Mouse (Mus musculus): ENCODE measurements around the gene Gna11. TPM values are rescaled to one million over a fixed set of nuclear protein-coding genes. Genes with fewer than 3 reads are reported as not detected.
A peak's percentile ranks its signal among the peaks of the same experiment; 100 is the strongest.

Gene Gna11
- polyA plus RNA-seq, 1 experiment from 2014 or later = 70.9 TPM

- WGBS = 89% methylated on average over 11 of the region's 11 CpGs
- Histone ChIP-seq H3K9me3 (no peaks in the 10 kb centered on the region), H3K4me2 (replicated peaks) (no peak overlapping the region), H3K4me1 (peaks cover 11% of the 10 kb centered on the region), H3K27ac (replicated peaks) (no peak overlapping the region), H3K4me3 (no peak overlapping the region), H3K27me3 (no peaks in the 10 kb centered on the region), H3K36me3 (peaks cover 69% of the 10 kb centered on the region), H3K9ac (replicated peaks) (no peak overlapping the region)
- no peak for ATAC-seq (ENCODE audit: low FRiP score, low read depth)
Measured at GRCm38 (mm10) chr10:81488081-81488480, 56.9 kb downstream of the Gna11 start.

- 80% methylated on average over 10 of the region's 10 CpGs for WGBS
- Histone ChIP-seq H3K4me2 (replicated peaks) (no peak overlapping the region), H3K27ac (replicated peaks) (no peak overlapping the region), H3K9ac (replicated peaks) (no peak overlapping the region), H3K27me3 (peaks cover 14% of the 10 kb centered on the region), H3K36me3 (peaks cover 54% of the 10 kb centered on the region), H3K4me3 (no peak overlapping the region), H3K9me3 (no peaks in the 10 kb centered on the region), H3K4me1 (peaks cover 23% of the 10 kb centered on the region)
- ATAC-seq (ENCODE audit: low FRiP score, low read depth) = no peak
Measured at GRCm38 (mm10) chr10:81486496-81486895, 58.5 kb downstream of the Gna11 start.

DNA sequence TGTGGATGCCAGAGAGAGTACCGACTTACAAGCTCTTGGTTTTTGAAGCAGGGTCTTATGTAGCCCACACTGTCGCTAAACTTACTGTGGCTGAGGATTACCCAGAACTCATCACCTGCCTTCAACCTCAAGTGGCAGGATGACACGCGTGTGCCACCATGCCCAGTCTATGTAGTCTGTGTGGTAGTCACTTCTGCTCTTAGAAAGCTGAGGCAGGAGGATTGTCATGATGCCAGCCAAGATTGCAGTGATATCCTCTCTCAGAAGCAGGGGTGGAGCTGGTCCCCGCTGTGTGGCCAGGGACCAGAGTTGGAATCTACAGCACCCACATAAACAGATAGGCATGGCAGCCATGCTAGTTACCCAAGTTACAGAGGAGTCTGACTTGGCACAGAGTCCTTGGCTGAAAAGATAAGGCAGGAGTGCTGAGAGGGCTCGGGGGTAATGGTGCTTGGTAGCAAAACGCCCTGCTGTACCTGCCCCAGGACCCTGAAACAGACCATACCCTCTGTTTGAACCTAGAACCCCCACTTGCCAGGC is 59.4 kb downstream of the Gna11 start:
- Histone ChIP-seq H3K27ac (replicated peaks) (peak overlapping the region; percentile 73), H3K9me3 (no peaks in the 10 kb centered on the region), H3K36me3 (peaks cover 44% of the 10 kb centered on the region), H3K4me2 (replicated peaks) (no peak overlapping the region), H3K4me3 (no peak overlapping the region), H3K4me1 (peaks cover 30% of the 10 kb centered on the region), H3K27me3 (peaks cover 23% of the 10 kb centered on the region), H3K9ac (replicated peaks) (no peak overlapping the region)
- no peak for ATAC-seq (ENCODE audit: low FRiP score, low read depth)
- WGBS = 77% methylated on average over 7 of the region's 7 CpGs

DNA sequence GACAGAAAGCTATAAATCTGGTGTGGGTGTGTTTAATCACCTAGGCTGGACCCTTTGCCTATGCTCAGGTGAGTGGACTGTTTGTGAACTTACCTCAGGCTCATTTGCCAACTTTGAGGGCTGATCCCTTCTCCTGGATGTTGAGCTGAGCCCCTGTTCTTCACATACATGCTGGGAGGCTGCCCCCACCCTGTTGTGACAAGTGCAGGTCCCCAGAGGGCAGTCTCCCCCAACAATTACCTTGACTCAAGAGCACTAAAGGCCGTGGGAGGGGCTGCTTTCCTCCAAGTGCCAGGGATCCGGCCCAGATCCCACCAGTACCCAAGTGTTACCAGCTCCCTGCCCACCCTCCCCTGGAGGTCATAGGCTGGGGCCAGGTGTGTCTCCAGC is 59.9 kb downstream of the Gna11 start:
- peaks cover 39% of the 10 kb centered on the region for H3K36me3 ChIP-seq
- peaks cover 28% of the 10 kb centered on the region for H3K27me3 ChIP-seq
- peaks cover 35% of the 10 kb centered on the region for H3K4me1 ChIP-seq
- no peak overlapping the region for H3K4me3 ChIP-seq
- 31% methylated on average over 2 of the region's 2 CpGs for WGBS
- ATAC-seq (ENCODE audit: low FRiP score, low read depth) = no peak
- H3K9ac ChIP-seq (replicated peaks) = 0 out of 2 replicates have a peak overlapping the region, but pooled peaks have one; percentile 4
- H3K27ac ChIP-seq (replicated peaks) = peak overlapping the region; percentile 73
- no peak overlapping the region for H3K4me2 ChIP-seq (replicated peaks)
- no peaks in the 10 kb centered on the region for H3K9me3 ChIP-seq

GRCm38 (mm10) chr10:81484441-81485059 is 60.4 kb downstream of the Gna11 start:
- no peaks in the 10 kb centered on the region for H3K9me3 ChIP-seq
- H3K27ac ChIP-seq (replicated peaks) = peak overlapping the region; percentile 73
- H3K27me3 ChIP-seq = peaks cover 31% of the 10 kb centered on the region
- 52% methylated on average over 6 of the region's 6 CpGs for WGBS
- peak overlapping the region; percentile 1; the same call in 1 of the 2 replicates for H3K4me2 ChIP-seq (replicated peaks)
- peaks cover 34% of the 10 kb centered on the region for H3K36me3 ChIP-seq
- peaks cover 39% of the 10 kb centered on the region for H3K4me1 ChIP-seq
- ATAC-seq (ENCODE audit: low FRiP score, low read depth) = no peak; the same call in 1 of the 2 replicates
- H3K4me3 ChIP-seq = no peak overlapping the region
- H3K9ac ChIP-seq (replicated peaks) = 0 out of 2 replicates have a peak overlapping the region, but pooled peaks have one; percentile 4

DNA sequence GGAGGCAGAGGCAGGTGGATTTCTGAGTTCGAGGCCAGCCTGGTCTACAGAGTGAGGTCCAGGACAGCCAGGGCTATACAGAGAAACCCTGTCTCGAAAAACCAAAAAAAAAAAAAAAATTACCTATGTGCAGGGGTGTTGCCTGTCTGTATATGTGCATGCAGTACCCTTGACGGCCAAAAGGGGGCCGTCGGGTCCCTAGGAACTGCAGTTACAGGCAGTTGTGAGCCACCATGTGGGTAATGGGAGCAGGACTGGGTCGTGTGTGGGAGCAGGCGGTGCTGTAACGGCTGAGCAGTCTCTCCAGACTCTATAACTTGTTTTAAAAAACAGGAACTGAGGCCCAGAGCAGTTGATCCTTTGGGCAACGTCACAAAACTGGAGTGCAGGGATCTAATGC is 61.0 kb downstream of the Gna11 start:
- Histone ChIP-seq H3K36me3 (peaks cover 28% of the 10 kb centered on the region), H3K9me3 (no peaks in the 10 kb centered on the region), H3K9ac (replicated peaks) (no peak overlapping the region), H3K4me3 (no peak overlapping the region), H3K4me2 (replicated peaks) (no peak overlapping the region), H3K27ac (replicated peaks) (peak overlapping the region; percentile 73), H3K27me3 (peaks cover 32% of the 10 kb centered on the region), H3K4me1 (peaks cover 39% of the 10 kb centered on the region)
- WGBS = 19% methylated on average over 9 of the region's 9 CpGs
- no peak for ATAC-seq (ENCODE audit: low FRiP score, low read depth)

DNA sequence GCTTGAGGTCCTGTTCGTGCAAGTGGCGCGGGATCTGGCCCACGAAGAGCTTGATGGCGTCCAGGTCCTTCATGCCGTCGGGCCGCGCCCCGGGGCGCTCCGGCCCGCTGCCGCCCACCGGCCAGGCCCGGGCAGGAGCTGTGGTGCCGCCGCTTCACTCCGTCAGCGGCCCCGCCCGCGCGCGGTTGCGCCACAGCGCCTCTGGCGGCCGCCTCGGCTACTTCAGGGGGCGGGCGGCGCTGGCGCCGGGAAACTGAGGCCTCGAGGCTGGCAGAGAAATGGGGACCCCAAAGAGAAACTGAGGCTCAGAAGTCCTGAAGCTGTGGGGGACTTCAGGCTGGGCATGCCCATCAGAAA is 62.5 kb downstream of the Gna11 start, which contains the start of gene Celf5:
Gene Celf5 (minus strand): TSS at position 177 of the 357 bp plus-strand sequence.
- Histone ChIP-seq H3K9me3 (no peaks in the 10 kb centered on the region), H3K27ac (replicated peaks) (peak within 1 kb of the TSS; percentile 73), H3K4me1 (peaks cover 46% of the 10 kb centered on the region), H3K4me2 (replicated peaks) (peak within 1 kb of the TSS; percentile 63), H3K27me3 (peaks cover 46% of the 10 kb centered on the region), H3K4me3 (peak within 1 kb of the TSS; percentile 62), H3K36me3 (peaks cover 14% of the 10 kb centered on the region), H3K9ac (replicated peaks) (peak within 1 kb of the TSS; percentile 83)
- peak; percentile 63 for ATAC-seq (ENCODE audit: low FRiP score, low read depth)
- 1% methylated on average over 35 of the region's 36 CpGs for WGBS

DNA sequence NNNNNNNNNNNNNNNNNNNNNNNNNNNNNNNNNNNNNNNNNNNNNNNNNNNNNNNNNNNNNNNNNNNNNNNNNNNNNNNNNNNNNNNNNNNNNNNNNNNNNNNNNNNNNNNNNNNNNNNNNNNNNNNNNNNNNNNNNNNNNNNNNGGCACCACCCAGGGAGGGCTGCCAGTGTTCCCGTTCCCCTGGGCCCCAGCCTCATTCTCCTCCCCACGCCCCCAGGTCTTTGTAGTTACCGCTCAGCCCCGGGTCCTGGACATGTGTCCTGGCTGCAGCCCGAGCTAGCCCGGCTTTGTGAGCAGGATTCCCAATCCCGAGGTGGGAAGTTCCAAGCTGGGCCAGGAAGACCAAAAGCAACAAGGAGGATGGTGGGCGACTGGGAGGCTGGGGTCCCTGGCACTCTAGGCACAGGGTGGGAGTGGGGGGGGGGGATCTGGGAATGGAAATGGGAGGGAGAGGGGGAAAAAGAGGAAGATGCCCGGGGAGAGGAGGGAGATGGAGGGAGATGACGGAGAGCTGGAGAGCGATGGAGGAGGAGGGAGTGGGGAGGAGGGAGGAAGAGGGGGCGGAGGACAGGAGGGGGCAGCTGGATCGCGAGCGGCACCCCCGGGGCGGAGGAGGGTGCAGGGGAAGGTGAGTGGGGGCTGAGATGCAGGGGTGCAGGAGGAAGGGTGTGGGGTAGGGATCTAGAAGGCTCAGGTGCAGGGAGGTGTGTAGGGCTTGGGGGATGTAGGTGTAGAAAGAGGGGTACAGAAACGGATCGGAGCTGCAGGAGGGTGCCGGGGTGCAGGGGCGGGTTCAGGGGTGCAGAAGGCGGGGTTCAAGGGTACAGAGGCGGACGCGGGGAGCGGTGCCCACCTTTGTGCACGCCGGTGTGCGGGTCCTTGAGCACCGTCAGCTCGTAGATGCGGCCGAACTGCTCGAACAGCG is 63.1 kb downstream of the Gna11 start:
- Histone ChIP-seq H3K4me3 (peak overlapping the region; percentile 62), H3K27ac (replicated peaks) (peak overlapping the region; percentile 73), H3K4me1 (peaks cover 52% of the 10 kb centered on the region), H3K9ac (replicated peaks) (peak overlapping the region; percentile 83), H3K4me2 (replicated peaks) (peak overlapping the region; percentile 63), H3K27me3 (peaks cover 53% of the 10 kb centered on the region), H3K9me3 (no peaks in the 10 kb centered on the region), H3K36me3 (peaks cover 7% of the 10 kb centered on the region)
- 2% methylated on average over 35 of the region's 35 CpGs for WGBS
- ATAC-seq (ENCODE audit: low FRiP score, low read depth) = peak; percentile 21

Small RNA genes lying within 50 kb of the gene (microRNA-seq; reads per million reads assigned to microRNA genes)
- gene Gm25595 = not detected

Other genes starting within 250 kb of the Gna11 start
- gene Cactin, start 224.1 kb downstream of the Gna11 start, polyA plus RNA-seq (2016; fragmentation: Nextera tagmentation; extraction: Ambion mirVana) = 58.8 and 60.5 TPM in 2 replicates
- 3.7 and 4.4 TPM in 2 replicates for gene Tbxa2r, start 216.5 kb downstream of the Gna11 start, polyA plus RNA-seq (2016; fragmentation: Nextera tagmentation; extraction: Ambion mirVana)
- gene Gipc3, start 201.9 kb downstream of the Gna11 start, polyA plus RNA-seq (2016; fragmentation: Nextera tagmentation; extraction: Ambion mirVana) = not detected in 2 replicates
- 90.8 and 97.9 TPM in 2 replicates for gene Hmg20b, start 194.7 kb downstream of the Gna11 start, polyA plus RNA-seq (2016; fragmentation: Nextera tagmentation; extraction: Ambion mirVana)
- gene Mfsd12, start 187.7 kb downstream of the Gna11 start, polyA plus RNA-seq (2016; fragmentation: Nextera tagmentation; extraction: Ambion mirVana) = 12.0 and 13.7 TPM in 2 replicates
- gene 4930404N11Rik, start 179.4 kb downstream of the Gna11 start, polyA plus RNA-seq (2016; fragmentation: Nextera tagmentation; extraction: Ambion mirVana) = 0.34 and 0.92 TPM in 2 replicates
- gene Fzr1, start 166.7 kb downstream of the Gna11 start, polyA plus RNA-seq (2016; fragmentation: Nextera tagmentation; extraction: Ambion mirVana) = 135 and 139 TPM in 2 replicates
- gene Dohh, start 160.8 kb downstream of the Gna11 start, polyA plus RNA-seq (2016; fragmentation: Nextera tagmentation; extraction: Ambion mirVana) = 63.5 and 67.2 TPM in 2 replicates
- 4.2 and 5.5 TPM in 2 replicates for gene Gm48551, start 160.7 kb downstream of the Gna11 start, polyA plus RNA-seq (2016; fragmentation: Nextera tagmentation; extraction: Ambion mirVana)
- 0.50 and 2.3 TPM in 2 replicates for gene Gm48552, start 156.2 kb downstream of the Gna11 start, polyA plus RNA-seq (2016; fragmentation: Nextera tagmentation; extraction: Ambion mirVana)
- gene Smim24, start 152.1 kb downstream of the Gna11 start, polyA plus RNA-seq (2016; fragmentation: Nextera tagmentation; extraction: Ambion mirVana) = 2.1 and 2.8 TPM in 2 replicates
- gene Nfic, start 89.6 kb downstream of the Gna11 start, polyA plus RNA-seq (2016; fragmentation: Nextera tagmentation; extraction: Ambion mirVana) = 14.7 and 19.7 TPM in 2 replicates
- 37.1 and 44.4 TPM in 2 replicates for gene Celf5, start 62.5 kb downstream of the Gna11 start, polyA plus RNA-seq (2016; fragmentation: Nextera tagmentation; extraction: Ambion mirVana)
- 66.9 and 68.3 TPM in 2 replicates for gene Ncln, start 48.8 kb downstream of the Gna11 start, polyA plus RNA-seq (2016; fragmentation: Nextera tagmentation; extraction: Ambion mirVana)
- 0.41 and 0.77 TPM in 2 replicates for gene S1pr4, start 45.1 kb downstream of the Gna11 start, polyA plus RNA-seq (2016; fragmentation: Nextera tagmentation; extraction: Ambion mirVana)
- gene Gna15, start 21.0 kb downstream of the Gna11 start, polyA plus RNA-seq (2016; fragmentation: Nextera tagmentation; extraction: Ambion mirVana) = 0.58 and 1.0 TPM in 2 replicates
- gene Aes, start 14.3 kb upstream of the Gna11 start, polyA plus RNA-seq (2016; fragmentation: Nextera tagmentation; extraction: Ambion mirVana) = 524 and 532 TPM in 2 replicates
- gene Tle2, start 29.4 kb upstream of the Gna11 start, polyA plus RNA-seq (2016; fragmentation: Nextera tagmentation; extraction: Ambion mirVana) = 17.8 and 17.9 TPM in 2 replicates
- 2.9 and 5.1 TPM in 2 replicates for gene Tle6, start 55.9 kb upstream of the Gna11 start, polyA plus RNA-seq (2016; fragmentation: Nextera tagmentation; extraction: Ambion mirVana)
- 2.5 and 2.6 TPM in 2 replicates for gene BC025920, start 61.1 kb upstream of the Gna11 start, polyA plus RNA-seq (2016; fragmentation: Nextera tagmentation; extraction: Ambion mirVana)
- 52.8 and 54.1 TPM in 2 replicates for gene Sirt6, start 82.6 kb upstream of the Gna11 start, polyA plus RNA-seq (2016; fragmentation: Nextera tagmentation; extraction: Ambion mirVana)
- gene Ankrd24, start 83.3 kb upstream of the Gna11 start, polyA plus RNA-seq (2016; fragmentation: Nextera tagmentation; extraction: Ambion mirVana) = 6.3 and 7.4 TPM in 2 replicates
- gene Gm10778, start 103.9 kb upstream of the Gna11 start, polyA plus RNA-seq (2016; fragmentation: Nextera tagmentation; extraction: Ambion mirVana) = 4.8 and 5.1 TPM in 2 replicates
- 18.2 and 21.1 TPM in 2 replicates for gene Zfp433, start 159.6 kb upstream of the Gna11 start, polyA plus RNA-seq (2016; fragmentation: Nextera tagmentation; extraction: Ambion mirVana)
- 15.4 and 15.8 TPM in 2 replicates for gene Gm3055, start 226.0 kb upstream of the Gna11 start, polyA plus RNA-seq (2016; fragmentation: Nextera tagmentation; extraction: Ambion mirVana)